Mouse (Mus musculus) liver, adult 2 months (tissue): ENCODE results near the gene Lhfpl3.

Source experiments
- CTCF ChIP-seq: fragments of 200-500 bp; IDR thresholded peaks from 2 replicates; pipeline ENCODE4 v1.5.1; 2011; ENCODE audit warnings: low read depth, low read length, control low read depth
- POLR2A ChIP-seq: fragments of 200-500 bp; IDR thresholded peaks from 2 replicates; pipeline ENCODE4 v1.6.1; 2011; ENCODE audit warnings: low read length, control low read depth; ENCODE audit not compliant: insufficient read depth; ENCODE audit errors: extremely low read depth

GRCm38 (mm10) chr5:22757261-22757660, 11.4 kb downstream of the Lhfpl3 start:
- TF ChIP-seq CTCF (no peak), POLR2A (no peak)
